Comparison of ENCODE assay signal across 9 mouse cellular contexts in genomic region chr9:49340136-49341043, GRCm38 (mm10). TPM values are rescaled to one million over a fixed set of nuclear protein-coding genes. Genes with fewer than 3 reads are reported as not detected.
A peak's percentile ranks its signal among the peaks of the same experiment; 100 is the strongest.
DNase-seq lines count a peak whose midpoint lies in the region; ATAC-seq and TF ChIP-seq lines count a peak whose summit lies in the region.
"Had no signal": no experiment of that assay in that cellular context is flagged by ENCODE, and none has a peak within 500 bp of the region (broad histone marks: within the 10 kb centered on the region; RNA-seq: fewer than 3 reads in every experiment).

Drd2 (plus strand) TSS chr9:49340627.

- TF ChIP-seq POLR2A in kidney, adult 2 months (IDR thresholded peaks at IDR 0.05; ENCODE audit: low read depth, low read length), result no peak

- H3K4me2 ChIP-seq in kidney, embryonic 15.5 days, result peak within 1 kb of the TSS; percentile 79
- H3K4me2 ChIP-seq in forebrain, embryonic 13.5 days, result peak within 1 kb of the TSS; percentile 84
- H3K4me2 ChIP-seq in midbrain, embryonic 11.5 days, result peak within 1 kb of the TSS; percentile 90
- H3K4me2 ChIP-seq in stomach, embryonic 15.5 days, result peak within 1 kb of the TSS; percentile 69

- 1% methylated on average over 78 of the region's 84 CpGs for WGBS in kidney, embryonic 15.5 days
- WGBS in kidney, adult 2 months, result 3% methylated on average over 81 of the region's 84 CpGs
- under 1% methylated on average over 56 of the region's 84 CpGs for WGBS in forebrain, embryonic 13.5 days
- 1% methylated on average over 79 of the region's 84 CpGs for WGBS in midbrain, embryonic 11.5 days
- WGBS in stomach, embryonic 15.5 days, result 2% methylated on average over 75 of the region's 84 CpGs

- no peak within 1 kb of the TSS for H3K9ac ChIP-seq in kidney, embryonic 15.5 days
- H3K9ac ChIP-seq in forebrain, embryonic 13.5 days, result peak within 1 kb of the TSS; percentile 43
- peak within 1 kb of the TSS; percentile 47 for H3K9ac ChIP-seq in midbrain, embryonic 11.5 days (ENCODE audit: low read length)
- H3K9ac ChIP-seq in stomach, embryonic 15.5 days, result no peak within 1 kb of the TSS

- H3K9me3 ChIP-seq in kidney, embryonic 15.5 days (replicated peaks), result no peaks in the 10 kb centered on the region
- no peaks in the 10 kb centered on the region for H3K9me3 ChIP-seq in forebrain, embryonic 13.5 days (replicated peaks)
- no peaks in the 10 kb centered on the region for H3K9me3 ChIP-seq in midbrain, embryonic 11.5 days (ENCODE audit: control insufficient read depth, low read length)
- no peaks in the 10 kb centered on the region for H3K9me3 ChIP-seq in stomach, embryonic 15.5 days
- H3K9me3 ChIP-seq: G1E had no signal

- no peaks in the 10 kb centered on the region for H3K36me3 ChIP-seq in kidney, embryonic 15.5 days
- H3K36me3 ChIP-seq in kidney, adult 2 months (ENCODE audit: control insufficient read depth, insufficient read depth, low read length), result no peaks in the 10 kb centered on the region
- no peaks in the 10 kb centered on the region for H3K36me3 ChIP-seq in forebrain, embryonic 13.5 days (ENCODE audit: poor library complexity, severe bottlenecking)
- no peaks in the 10 kb centered on the region for H3K36me3 ChIP-seq in midbrain, embryonic 11.5 days (ENCODE audit: control insufficient read depth, insufficient read depth, low read length)
- no peaks in the 10 kb centered on the region for H3K36me3 ChIP-seq in stomach, embryonic 15.5 days
- H3K36me3 ChIP-seq: G1E had no signal

- DNase-seq in kidney, adult 2 months, result no peak
- DNase-seq in c-Kit-positive CD71-positive TER-119-positive erythroid progenitor cells, embryonic 14.5 days (ENCODE audit: low spot score), result peak; percentile 1
- DNase-seq in kidney, postnatal 10 days, result peak; percentile 74
- DNase-seq in midbrain, embryonic 11.5 days (ENCODE audit: low spot score, missing footprints), result peak; percentile 93
- no peak for DNase-seq in spleen, postnatal 10 days (ENCODE audit: low spot score in 2 of 2)

- peaks cover 11% of the 10 kb centered on the region for H3K4me1 ChIP-seq in kidney, embryonic 15.5 days
- H3K4me1 ChIP-seq in kidney, adult 2 months (ENCODE audit: control insufficient read depth, insufficient read depth, low read length), result no peaks in the 10 kb centered on the region
- H3K4me1 ChIP-seq in forebrain, embryonic 13.5 days, result peaks cover 17% of the 10 kb centered on the region
- peaks cover 2% of the 10 kb centered on the region; the same call in 1 of the 2 replicates for H3K4me1 ChIP-seq in midbrain, embryonic 11.5 days (ENCODE audit: control insufficient read depth, insufficient read depth, low read length)
- peaks cover 6% of the 10 kb centered on the region; the same call in 1 of the 2 replicates for H3K4me1 ChIP-seq in stomach, embryonic 15.5 days

- H3K27ac ChIP-seq in kidney, embryonic 15.5 days, result no peak within 1 kb of the TSS
- no peak within 1 kb of the TSS for H3K27ac ChIP-seq in kidney, adult 2 months (ENCODE audit: insufficient read depth, low read depth, low read length)
- H3K27ac ChIP-seq in forebrain, embryonic 13.5 days, result no peak within 1 kb of the TSS
- H3K27ac ChIP-seq in midbrain, embryonic 11.5 days (ENCODE audit: low read depth, low read length), result no peak within 1 kb of the TSS
- no peak within 1 kb of the TSS for H3K27ac ChIP-seq in stomach, embryonic 15.5 days

- peak; percentile 92 for ATAC-seq in kidney, embryonic 15.5 days (replicated peaks; ENCODE audit: low FRiP score)
- peak; percentile 86 for ATAC-seq in forebrain, embryonic 13.5 days
- ATAC-seq in midbrain, embryonic 11.5 days (ENCODE audit: low FRiP score), result peak; percentile 93
- peak; percentile 87 for ATAC-seq in stomach, embryonic 15.5 days (ENCODE audit: insufficient read depth, low FRiP score, low read depth)

- H3K27me3 ChIP-seq in kidney, embryonic 15.5 days, result peaks cover 53% of the 10 kb centered on the region
- peaks cover 8% of the 10 kb centered on the region for H3K27me3 ChIP-seq in kidney, adult 2 months (replicated peaks; ENCODE audit: control insufficient read depth, insufficient read depth, low read length)
- H3K27me3 ChIP-seq in forebrain, embryonic 13.5 days, result peaks cover 62% of the 10 kb centered on the region
- H3K27me3 ChIP-seq in midbrain, embryonic 11.5 days (ENCODE audit: control insufficient read depth, insufficient read depth, low read length), result peaks cover 26% of the 10 kb centered on the region
- peaks cover 27% of the 10 kb centered on the region for H3K27me3 ChIP-seq in stomach, embryonic 15.5 days (replicated peaks)

- peak within 1 kb of the TSS; percentile 42 for H3K4me3 ChIP-seq in kidney, embryonic 15.5 days (replicated peaks)
- no peak within 1 kb of the TSS for H3K4me3 ChIP-seq in kidney, adult 2 months (ENCODE audit: insufficient read depth, low read depth, low read length)
- peak within 1 kb of the TSS; percentile 47 for H3K4me3 ChIP-seq in forebrain, embryonic 13.5 days
- peak within 1 kb of the TSS; percentile 46 for H3K4me3 ChIP-seq in midbrain, embryonic 11.5 days (ENCODE audit: low read depth, low read length)
- peak within 1 kb of the TSS; percentile 27 for H3K4me3 ChIP-seq in stomach, embryonic 15.5 days (replicated peaks)

- no peak for TF ChIP-seq CTCF in kidney, adult 2 months (conservative IDR thresholded peaks at IDR 0.05; ENCODE audit: insufficient read depth, insufficient read length, low read depth, low read length)

RNA-seq across cellular contexts. Expression of gene Drd2, which starts in this region (rescaled TPM):
- 0.16 TPM in 1 of 2 replicates, not detected in the other for polyA plus RNA-seq in kidney, embryonic 15.5 days (2015; fragmentation: Nextera tagmentation; extraction: Ambion mirVana)
- 0.12 and 0.44 TPM in 2 replicates for polyA plus RNA-seq in kidney, adult 2 months (2012; rRNA removed)
- polyA plus RNA-seq in forebrain, embryonic 13.5 days (2015; fragmentation: Nextera tagmentation; extraction: Ambion mirVana), result 1.4 TPM in 2 replicates
- polyA plus RNA-seq in midbrain, embryonic 11.5 days (2014; fragmentation: Nextera tagmentation; extraction: Ambion mirVana), result 0.56 and 0.62 TPM in 2 replicates
- polyA plus RNA-seq in stomach, embryonic 15.5 days (2015; fragmentation: Nextera tagmentation; extraction: Ambion mirVana), result 0.05 and 0.12 TPM in 2 replicates
- polyA plus RNA-seq: G1E had no signal

Comparison
In these comparisons a context has a peak if more than half of its experiments do, and no peak if none do; other contexts are left out.
1. DNase-seq: peak in c-Kit-positive CD71-positive TER-119-positive erythroid progenitor cells, embryonic 14.5 days (single experiment) and kidney, postnatal 10 days (single experiment); none in kidney, adult 2 months (single experiment) and spleen, postnatal 10 days (0 of 2).
2. Peak in ATAC-seq, H3K4me3 ChIP-seq and H3K4me2 ChIP-seq in kidney, embryonic 15.5 days; RNA of the gene not detected or under 1 TPM.
3. Peak in DNase-seq, ATAC-seq, H3K4me3 ChIP-seq, H3K9ac ChIP-seq and H3K4me2 ChIP-seq in midbrain, embryonic 11.5 days; RNA of the gene not detected or under 1 TPM.
4. Peak in ATAC-seq, H3K4me3 ChIP-seq and H3K4me2 ChIP-seq in stomach, embryonic 15.5 days; RNA of the gene not detected or under 1 TPM.
5. Peak in every context shown above with its lines, with median percentiles within 50 percentile points of each other: ATAC-seq and H3K4me2 ChIP-seq.